Mouse (Mus musculus) stomach, embryonic 15.5 days (tissue): ENCODE measurements at regions not wholly inside any gene's neighbourhood (a gene's known extent, or its start where the extent isn't known, plus 50 kb on each side); places are given as distances from the start of the nearest gene placed in this dataset.
"Not testable (repeated sequence)": the region's sequence is repeated elsewhere in the genome, so short reads cannot be mapped to it uniquely, and the experiment has no call there.

Experiments
- ATAC-seq: fragments of 200-750 bp; cut with Nextera tagmentation; 2 replicates; pipeline ENCODE4 v1.8.0; 2017; ENCODE audit warnings: low read depth, moderate number of reproducible peaks, moderate TSS enrichment; ENCODE audit not compliant: insufficient read depth, low FRiP score
- H3K27ac ChIP-seq: fragments of 300-500 bp; sonication (generic); 2 replicates; pipeline ENCODE4 v1.5.1; 2015; ENCODE audit warnings: mild to moderate bottlenecking, inconsistent platforms
- H3K27me3 ChIP-seq: fragments of 300-500 bp; sonication (generic); replicated peaks from 2 replicates; pipeline ENCODE4 v1.6.1; 2015; ENCODE audit warnings: inconsistent platforms
- H3K36me3 ChIP-seq: fragments of 300-500 bp; sonication (generic); 2 replicates; pipeline ENCODE4 v1.6.1; 2015; ENCODE audit warnings: inconsistent platforms
- H3K4me1 ChIP-seq: fragments of 300-500 bp; sonication (generic); 2 replicates; pipeline ENCODE4 v1.6.1; 2015; ENCODE audit warnings: inconsistent platforms
- H3K4me2 ChIP-seq: fragments of 300-500 bp; sonication (generic); 2 replicates; pipeline ENCODE4 v1.6.1; 2015; ENCODE audit warnings: mild to moderate bottlenecking, inconsistent platforms
- H3K4me3 ChIP-seq: fragments of 300-500 bp; sonication (generic); replicated peaks from 2 replicates; pipeline ENCODE4 v1.5.1; 2015; ENCODE audit warnings: inconsistent platforms
- H3K9ac ChIP-seq: fragments of 300-500 bp; sonication (generic); 2 replicates; pipeline ENCODE4 v1.6.1; 2015; ENCODE audit warnings: inconsistent platforms
- H3K9me3 ChIP-seq: fragments of 300-500 bp; sonication (generic); 2 replicates; pipeline ENCODE4 v1.6.1; 2016; ENCODE audit warnings: inconsistent platforms
- WGBS: fragments of 180-500 bp; shearing (Covaris S2); methylation state at CpG from one replicate; pipeline ENCODE4 v1.1.7; 2015; 5-methylcytosine and 5-hydroxymethylcytosine counted together

DNA sequence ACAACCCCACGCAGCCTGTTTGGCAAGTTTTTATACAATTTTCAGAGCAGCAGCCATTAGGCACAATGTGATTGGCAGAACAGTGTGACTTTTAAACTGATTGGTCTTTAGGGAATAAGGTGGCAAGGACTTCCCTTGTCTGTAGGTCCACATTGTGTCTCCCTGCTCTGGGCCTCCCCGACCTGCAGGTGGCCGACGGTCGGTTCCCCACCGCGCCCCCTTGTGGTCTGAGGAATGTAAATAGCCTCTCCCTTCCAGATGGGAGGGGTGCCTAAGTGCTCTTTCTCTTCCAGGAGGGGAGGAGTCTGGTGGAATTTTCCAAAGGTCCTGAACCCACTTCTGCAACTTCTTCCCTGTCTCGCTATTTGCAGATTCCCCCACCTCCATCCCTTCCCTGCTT lies 52.5 kb upstream of the Prr5 start:
- H3K27ac ChIP-seq, H3K4me2 ChIP-seq, H3K4me3 ChIP-seq, H3K27me3 ChIP-seq, H3K9ac ChIP-seq, H3K4me1 ChIP-seq, H3K36me3 ChIP-seq, H3K9me3 ChIP-seq: not testable (repeated sequence)
- ATAC-seq, result peak; percentile 32; the same call in 1 of the 2 replicates
- WGBS, result 8% methylated on average over 8 of the region's 8 CpGs

DNA sequence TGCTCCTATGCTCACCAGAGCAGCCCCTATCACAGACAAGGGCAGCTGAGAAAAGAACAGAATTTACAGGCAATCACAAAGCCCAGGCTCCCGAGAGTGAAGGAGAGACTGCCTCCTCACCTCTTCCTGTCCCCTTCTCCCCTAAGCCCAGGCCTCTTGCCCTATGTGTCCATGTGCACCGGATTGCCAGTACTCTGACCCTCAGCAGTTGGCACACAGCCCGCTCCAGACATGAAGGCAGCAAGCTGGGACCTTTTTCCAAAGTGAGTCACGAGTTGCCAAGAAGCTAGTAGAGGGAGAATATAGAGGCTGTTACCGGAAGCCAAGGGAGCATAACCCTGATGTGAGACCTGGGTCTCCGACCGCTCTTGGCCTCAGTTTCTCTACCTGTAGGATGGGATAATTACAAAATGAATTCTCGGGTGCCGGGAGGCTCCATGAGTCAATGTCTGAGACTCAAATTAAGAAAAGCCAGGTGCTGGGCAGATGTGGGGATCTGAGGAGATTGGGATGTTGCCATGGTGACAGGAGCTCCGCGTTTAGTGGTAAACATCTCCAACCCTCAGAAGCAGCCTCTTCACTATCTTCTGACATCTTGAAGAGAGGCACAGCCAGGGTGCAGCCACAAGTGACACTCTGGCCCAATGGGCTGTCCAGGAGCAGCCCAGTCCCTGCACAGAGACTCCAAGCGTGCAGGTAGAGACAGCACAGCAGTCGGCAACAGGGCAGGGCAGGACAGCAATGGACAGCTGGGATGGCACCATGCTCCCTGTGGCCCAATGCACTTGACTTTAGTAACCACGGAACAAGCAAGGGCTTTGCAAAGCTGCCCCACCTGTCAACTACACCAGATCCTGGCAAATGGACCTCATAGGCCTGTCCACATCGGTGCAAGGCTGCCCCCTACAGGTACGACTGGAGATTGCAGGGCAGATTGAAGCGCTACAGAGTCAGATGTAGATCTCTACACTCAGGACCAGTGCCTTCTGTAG lies 55.6 kb upstream of the Prr5 start:
- no peaks in the 10 kb centered on the region for H3K36me3 ChIP-seq
- H3K27ac ChIP-seq, result no peak overlapping the region
- ATAC-seq, result peak; percentile 52
- no peaks in the 10 kb centered on the region for H3K27me3 ChIP-seq
- WGBS, result 49% methylated on average over 17 of the region's 17 CpGs
- no peak overlapping the region for H3K9ac ChIP-seq
- no peak overlapping the region for H3K4me3 ChIP-seq
- no peak overlapping the region for H3K4me2 ChIP-seq
- H3K9me3 ChIP-seq, result no peaks in the 10 kb centered on the region
- peaks cover 2% of the 10 kb centered on the region; the same call in 1 of the 2 replicates for H3K4me1 ChIP-seq

DNA sequence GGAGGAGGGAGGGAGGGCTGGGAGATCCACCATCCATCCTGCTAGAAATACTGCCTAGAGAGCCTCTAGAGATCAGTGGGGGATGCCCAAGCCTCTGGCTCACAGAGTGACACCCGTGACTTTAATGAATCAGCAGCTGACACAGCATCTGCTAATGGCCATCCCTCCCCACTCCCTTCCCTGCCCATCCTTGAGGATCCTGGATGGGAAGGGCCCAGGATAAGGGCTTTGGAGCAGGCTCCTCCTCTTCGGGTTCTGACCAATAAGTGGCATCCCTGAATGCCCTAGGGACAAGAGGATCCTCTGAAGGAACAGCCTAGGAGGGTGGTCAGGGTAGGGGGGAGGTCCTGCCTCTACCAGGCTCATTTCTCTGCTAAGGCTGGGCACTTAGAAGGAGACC lies 55.3 kb upstream of the Rtl6 start:
- H3K4me2 ChIP-seq, result no peak overlapping the region
- no peak for ATAC-seq
- H3K9me3 ChIP-seq, result no peaks in the 10 kb centered on the region
- no peak overlapping the region for H3K4me3 ChIP-seq
- no peaks in the 10 kb centered on the region for H3K27me3 ChIP-seq
- no peak overlapping the region for H3K27ac ChIP-seq
- H3K36me3 ChIP-seq, result no peaks in the 10 kb centered on the region
- H3K9ac ChIP-seq, result no peak overlapping the region
- 36% methylated on average over 2 of the region's 2 CpGs for WGBS
- peaks cover 2% of the 10 kb centered on the region; the same call in 1 of the 2 replicates for H3K4me1 ChIP-seq

DNA sequence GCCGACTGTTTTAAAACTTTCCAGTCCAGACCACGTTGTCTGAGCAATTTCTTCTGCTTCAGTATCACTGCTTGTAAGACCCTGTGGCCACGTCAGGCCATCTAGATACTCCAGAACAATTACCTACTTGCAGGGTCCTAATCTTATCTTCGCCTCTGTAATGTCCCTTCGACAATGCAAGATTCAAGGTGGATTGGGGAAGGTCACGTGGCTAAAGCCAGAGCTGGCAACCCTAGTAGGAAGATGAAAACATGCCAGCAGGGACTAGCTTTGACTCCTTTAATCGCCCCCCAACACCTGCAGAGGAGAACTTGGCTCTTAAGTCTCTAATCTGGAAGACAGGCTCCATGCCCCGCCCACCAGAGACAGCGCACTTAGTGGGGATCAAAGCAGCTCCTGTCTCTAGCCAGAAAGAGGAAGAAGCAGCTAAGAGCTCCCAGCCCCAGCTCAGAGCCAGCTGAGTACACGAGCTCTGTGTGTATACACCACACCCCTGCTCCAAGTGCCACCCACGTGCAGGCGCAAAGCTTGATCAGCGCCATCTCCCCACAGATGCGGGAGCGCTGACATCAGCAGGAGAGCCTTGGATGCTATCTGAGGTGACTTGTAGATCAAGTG lies 52.3 kb upstream of the Rtl6 start:
- Histone ChIP-seq H3K27me3 (no peaks in the 10 kb centered on the region), H3K36me3 (no peaks in the 10 kb centered on the region), H3K27ac (no peak overlapping the region), H3K9me3 (no peaks in the 10 kb centered on the region), H3K4me1 (peaks cover 2% of the 10 kb centered on the region; the same call in 1 of the 2 replicates), H3K4me3 (no peak overlapping the region), H3K9ac (no peak overlapping the region), H3K4me2 (no peak overlapping the region)
- ATAC-seq, result no peak; the same call in 1 of the 2 replicates
- 41% methylated on average over 15 of the region's 15 CpGs for WGBS

DNA sequence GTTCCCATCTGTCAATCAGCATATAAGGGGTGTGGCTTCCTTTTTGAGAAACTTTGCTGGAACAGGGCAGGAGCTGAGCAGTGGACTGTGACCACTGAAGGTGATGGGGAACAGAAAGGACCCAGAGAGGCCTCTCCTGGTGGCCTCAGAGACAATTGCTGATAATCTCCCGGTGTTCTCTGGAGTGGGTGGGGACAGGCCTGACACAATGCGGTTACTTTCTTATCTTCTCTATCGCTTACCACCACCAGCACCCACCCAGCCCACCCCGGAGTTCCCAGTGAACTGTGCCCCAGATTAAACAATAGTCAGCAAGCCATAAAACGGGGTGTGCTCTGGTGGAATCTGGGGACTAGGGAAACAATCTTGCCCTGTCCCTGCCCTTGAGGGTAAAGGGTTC lies 51.4 kb upstream of the Rtl6 start:
- H3K9me3 ChIP-seq, result no peaks in the 10 kb centered on the region
- no peaks in the 10 kb centered on the region for H3K27me3 ChIP-seq
- H3K36me3 ChIP-seq, result no peaks in the 10 kb centered on the region
- peaks cover 1% of the 10 kb centered on the region; the same call in 1 of the 2 replicates for H3K4me1 ChIP-seq
- no peak overlapping the region for H3K4me3 ChIP-seq
- WGBS, result 55% methylated on average over 5 of the region's 5 CpGs
- no peak for ATAC-seq
- H3K27ac ChIP-seq, result no peak overlapping the region
- H3K4me2 ChIP-seq, result no peak overlapping the region
- no peak overlapping the region for H3K9ac ChIP-seq
